Mouse (Mus musculus) megakaryocyte progenitor cell, adult 5-6 weeks (primary cell): ENCODE measurements around the gene Uggt2. TPM values are rescaled to one million over a fixed set of nuclear protein-coding genes. Genes with fewer than 3 reads are reported as not detected.

Experiments used
- ATAC-seq: replicated peaks from 2 replicates; pipeline ENCODE4 v1.8.0; 2016; ENCODE audit warnings: mild to moderate bottlenecking, moderate TSS enrichment, inconsistent platforms; ENCODE audit not compliant: poor library complexity
- total RNA-seq, 2 experiments: library from RNA; stranded (forward) in 1 of 2; stranded (reverse) in 1 of 2; fragments of 157-497, 149-512 nt in 1 of 2; fragments of 200-1000 nt in 1 of 2; gene quantifications; 2 replicates each; pipeline versions ENCODE4 v1.2.3 to v1.2.4; 2015 to 2017

Uggt2 gene
- total RNA-seq (2015), result 3.3 and 5.5 TPM in 2 replicates
- total RNA-seq (2017), result 1.5 and 5.8 TPM in 2 replicates

DNA sequence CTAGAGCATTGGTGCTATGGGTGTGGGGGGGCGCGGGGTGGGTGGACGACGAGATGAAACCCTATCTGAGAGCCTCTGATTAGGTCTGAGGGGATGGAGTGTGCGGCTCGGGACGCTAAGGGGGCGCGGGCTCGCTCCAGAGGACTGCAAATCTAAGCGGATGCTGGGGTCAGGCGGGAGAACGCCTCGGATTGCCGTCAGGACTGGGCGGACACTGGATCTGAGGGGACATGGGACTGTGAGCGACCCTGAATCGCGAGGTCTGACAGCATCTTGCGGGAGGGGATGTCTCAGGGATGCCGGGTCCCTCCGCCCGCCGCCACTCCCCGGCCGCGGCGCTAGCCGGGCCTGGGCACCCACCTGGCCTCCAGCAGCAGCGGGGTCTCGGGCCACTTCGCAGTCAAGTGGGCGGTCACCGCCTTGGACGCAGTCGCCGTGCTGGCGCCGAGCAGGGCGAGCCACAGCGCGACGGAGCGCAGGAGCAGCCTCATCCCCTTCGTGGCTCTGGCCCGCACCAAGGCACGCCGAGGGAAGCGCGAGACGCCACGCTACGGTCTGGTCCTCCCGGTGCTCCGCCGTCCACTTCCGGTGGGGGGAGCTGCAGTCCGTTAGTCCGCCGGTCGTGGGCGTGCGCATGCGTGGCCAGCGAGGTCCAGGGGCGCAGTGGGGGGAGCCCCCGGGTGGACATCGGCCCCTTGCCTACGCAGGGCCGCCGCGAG lies at the start of gene Uggt2:
Uggt2 (minus strand) TSS at position 580 of the 719 bp plus-strand sequence.
- ATAC-seq, result peak; percentile 69

DNA sequence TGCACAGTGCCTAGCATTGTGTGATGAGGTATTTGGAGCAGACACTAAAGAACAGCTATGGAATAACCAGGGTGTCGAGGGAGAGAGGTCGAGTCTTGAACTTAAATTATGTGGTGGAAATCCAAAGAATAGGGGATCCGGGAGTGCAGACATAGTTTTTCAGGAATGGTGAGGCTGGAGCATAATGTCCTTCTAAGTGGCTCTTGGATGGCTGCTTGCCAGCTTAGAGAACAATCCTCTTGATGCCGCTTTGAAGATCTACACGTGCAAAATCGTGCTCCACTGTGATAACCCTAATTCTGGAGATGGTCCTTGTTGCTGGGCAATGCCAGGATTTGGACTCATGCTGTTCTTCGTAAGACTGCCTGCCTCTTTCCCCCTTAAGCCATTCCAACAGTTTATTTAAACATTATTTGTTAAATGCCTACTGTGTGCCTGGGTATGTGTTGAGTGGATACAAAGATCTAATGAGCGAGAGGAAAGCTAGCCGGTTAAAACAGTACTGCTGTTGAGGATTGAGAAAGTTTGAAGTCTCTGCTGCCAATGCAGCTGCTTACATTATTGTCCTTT lies 40.2 kb upstream of the Uggt2 start:
- no peak for ATAC-seq

DNA sequence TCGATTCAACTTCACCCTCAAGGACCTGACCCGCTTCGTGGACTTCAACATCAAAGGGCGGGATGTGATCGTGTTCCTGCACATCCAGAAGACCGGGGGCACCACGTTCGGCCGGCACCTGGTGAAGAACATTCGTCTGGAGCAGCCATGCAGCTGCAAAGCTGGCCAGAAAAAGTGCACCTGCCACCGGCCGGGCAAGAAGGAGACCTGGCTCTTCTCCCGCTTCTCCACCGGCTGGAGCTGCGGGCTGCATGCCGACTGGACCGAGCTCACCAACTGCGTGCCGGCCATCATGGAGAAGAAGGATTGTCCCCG lies 39.5 kb upstream of the Uggt2 start:
- no peak for ATAC-seq

DNA sequence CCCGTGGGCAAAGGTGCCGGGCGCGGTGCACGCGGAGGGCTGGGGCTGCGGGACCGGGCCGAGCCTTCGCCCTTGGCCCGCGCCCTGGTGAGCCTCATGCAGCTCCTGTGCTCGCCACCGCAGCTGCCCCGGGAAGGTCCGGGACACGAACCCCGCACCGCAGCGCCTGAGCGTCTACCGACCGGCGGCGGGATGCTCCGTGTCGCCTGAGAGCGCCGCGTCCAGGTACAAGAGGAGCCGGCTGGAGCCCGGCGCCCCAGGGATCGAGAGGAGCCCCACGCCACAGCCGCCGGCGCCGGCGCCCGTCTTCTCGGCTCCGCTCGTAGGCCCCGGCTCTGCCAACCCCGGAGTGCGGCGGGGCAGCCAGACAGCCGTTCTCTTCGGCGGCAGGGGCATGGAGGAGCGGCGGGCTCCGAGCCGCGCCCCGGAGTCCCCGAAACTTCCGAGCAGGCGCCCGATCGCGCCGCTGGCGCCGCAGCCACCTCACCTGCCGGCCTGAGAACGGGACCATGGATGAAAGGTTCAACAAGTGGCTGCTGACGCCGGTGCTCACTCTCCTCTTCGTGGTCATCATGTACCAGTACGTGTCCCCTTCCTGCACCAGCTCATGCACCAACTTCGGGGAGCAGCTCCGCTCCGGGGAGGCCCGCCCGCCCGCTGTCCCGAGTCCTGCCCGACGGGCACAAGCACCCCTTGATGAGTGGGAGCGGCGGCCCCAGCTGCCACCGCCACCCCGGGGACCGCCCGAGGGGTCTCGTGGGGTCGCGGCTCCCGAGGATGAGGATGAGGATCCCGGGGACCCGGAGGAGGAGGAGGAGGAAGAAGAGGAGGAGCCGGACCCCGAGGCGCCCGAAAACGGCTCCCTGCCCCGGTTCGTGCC lies 38.9 kb upstream of the Uggt2 start, which contains the start of gene Hs6st3:
Hs6st3 (plus strand) TSS at position 436 of the 880 bp plus-strand sequence.
- ATAC-seq, result peak; percentile 7; the same call in 1 of the 2 replicates

DNA sequence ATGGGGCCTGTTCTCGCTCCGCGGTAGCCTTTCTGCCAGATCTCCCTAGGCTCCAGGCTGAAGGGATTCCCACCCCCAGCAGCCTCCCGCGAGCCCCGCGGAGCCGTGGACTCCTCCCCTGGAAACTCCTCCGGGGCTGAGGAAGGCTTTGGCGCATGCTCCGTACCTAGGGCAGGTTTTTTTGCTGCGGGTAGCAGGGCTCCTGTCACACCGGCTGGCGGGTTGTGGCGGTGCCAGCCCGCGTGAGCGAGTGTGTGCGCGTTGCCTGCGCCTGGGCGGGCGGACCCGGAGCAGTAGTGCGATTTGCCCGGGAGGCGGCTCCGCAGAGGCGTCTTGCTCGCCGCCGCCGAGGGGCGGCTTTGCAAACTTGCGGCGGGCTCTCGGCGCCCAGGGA lies 38.3 kb upstream of the Uggt2 start:
- ATAC-seq, result peak; percentile 74

DNA sequence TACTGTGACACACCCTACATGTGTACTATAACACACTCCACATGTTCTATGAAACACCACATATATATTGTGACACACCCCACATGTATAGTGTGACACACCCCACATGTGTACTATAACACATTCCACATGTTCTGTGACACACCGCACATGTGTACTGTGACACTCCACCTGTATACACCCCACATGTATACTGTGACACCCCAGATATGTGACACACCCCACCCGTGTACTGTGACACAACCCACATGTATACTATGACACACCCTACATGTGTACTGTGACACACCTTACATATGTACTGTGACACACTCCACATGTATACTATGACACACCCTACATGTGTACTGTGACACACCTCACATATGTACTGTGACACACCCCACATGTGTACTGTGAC lies 28.1 kb upstream of the Uggt2 start:
- ATAC-seq, result no peak

DNA sequence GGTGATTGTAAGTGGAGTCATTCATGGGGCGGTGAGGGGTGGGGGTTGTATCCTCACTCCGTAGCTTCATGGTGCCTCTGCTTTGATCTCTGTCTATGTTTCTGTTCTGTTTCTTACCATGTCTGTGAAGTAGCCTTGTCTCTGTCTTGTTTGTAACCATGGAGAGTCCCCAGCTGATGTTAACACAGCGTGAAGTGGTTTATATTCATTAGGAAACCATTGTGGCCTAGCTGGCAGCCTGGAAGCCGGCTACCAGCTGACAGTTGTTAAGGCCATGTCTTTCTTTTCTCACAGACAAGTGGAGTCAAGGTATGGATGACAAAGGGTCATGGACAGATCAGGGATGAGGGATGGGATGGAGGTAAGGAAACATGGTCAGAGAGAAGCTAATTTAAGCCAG lies 26.6 kb upstream of the Uggt2 start:
- no peak for ATAC-seq

DNA sequence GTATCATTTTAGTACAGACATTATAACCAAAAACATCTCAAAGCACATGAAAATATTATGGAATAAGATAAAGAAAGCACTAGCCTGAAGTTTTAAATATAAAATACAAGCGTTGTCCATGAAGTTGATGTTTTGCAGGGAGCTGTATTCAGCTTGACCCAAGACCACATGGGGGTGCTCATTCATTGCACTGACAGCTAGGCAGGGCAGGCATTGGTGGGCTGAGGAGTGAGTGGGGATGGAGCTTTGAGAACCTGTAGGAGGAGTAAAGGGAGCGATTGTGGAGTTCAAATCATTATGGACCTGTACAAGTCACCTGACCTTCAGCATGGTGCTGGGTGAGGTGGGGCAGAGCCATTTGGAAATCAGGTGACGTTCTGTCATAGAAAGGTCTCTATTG lies 24.8 kb upstream of the Uggt2 start:
- ATAC-seq, result peak; percentile 46

DNA sequence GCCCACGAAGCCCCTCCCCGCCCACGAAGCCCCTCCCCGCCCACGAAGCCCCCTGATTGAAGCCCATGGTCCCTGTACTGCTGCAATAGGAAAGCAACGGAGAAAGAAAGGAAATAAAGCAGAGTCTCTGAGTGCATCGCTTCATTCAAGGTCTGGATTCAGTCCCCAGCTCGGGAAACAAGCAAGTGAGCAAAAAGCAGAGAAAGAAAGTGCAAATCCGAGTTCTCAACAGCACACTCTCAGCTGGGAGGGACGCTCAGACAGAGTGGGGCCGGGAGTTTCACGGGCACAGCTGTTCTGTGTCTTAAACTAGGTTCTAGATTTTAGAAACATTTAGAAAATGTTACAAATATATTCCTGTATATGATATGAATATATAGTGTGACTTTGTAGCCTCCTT lies 24.4 kb upstream of the Uggt2 start:
- ATAC-seq, result no peak

DNA sequence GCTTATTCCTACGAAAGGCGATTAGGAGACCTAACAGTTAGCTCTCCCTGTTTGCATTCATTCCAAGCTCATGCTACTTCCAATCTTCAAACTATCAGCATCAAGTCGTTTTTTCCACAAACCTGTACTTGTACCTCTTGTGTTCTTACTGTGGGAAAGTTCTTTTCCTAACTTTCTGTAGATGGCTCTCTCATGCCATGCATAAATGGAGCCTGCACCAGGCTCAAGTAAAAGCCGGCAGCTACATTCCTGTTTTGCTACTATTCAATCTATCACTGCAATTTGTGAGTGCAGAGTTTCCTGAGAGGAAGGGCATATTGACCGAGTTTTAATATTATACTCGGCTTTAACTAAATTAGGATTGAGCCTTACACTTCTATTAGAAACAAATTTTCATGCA lies 13.3 kb upstream of the Uggt2 start:
- no peak for ATAC-seq

DNA sequence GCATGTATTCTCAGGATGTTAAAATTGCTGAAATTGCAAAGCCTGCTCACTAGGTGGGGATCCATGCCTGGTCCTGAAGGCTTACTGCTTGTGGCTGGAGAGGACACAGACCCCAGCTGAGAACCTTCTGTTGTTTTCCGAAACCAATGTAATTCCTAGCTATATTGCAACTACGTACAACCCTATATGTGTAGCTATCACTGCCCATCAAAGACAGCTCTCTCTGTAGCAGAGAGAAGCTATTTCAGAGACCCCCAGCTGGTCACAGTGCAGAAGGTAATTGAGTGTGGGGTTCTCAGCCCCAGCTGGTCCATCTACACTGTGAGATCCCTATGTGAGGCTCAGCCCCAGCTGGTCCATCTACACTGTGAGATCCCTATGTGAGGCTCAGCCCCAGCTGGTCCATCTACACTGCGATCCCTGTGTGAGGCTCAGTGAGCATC lies 10.6 kb upstream of the Uggt2 start:
- ATAC-seq, result no peak

DNA sequence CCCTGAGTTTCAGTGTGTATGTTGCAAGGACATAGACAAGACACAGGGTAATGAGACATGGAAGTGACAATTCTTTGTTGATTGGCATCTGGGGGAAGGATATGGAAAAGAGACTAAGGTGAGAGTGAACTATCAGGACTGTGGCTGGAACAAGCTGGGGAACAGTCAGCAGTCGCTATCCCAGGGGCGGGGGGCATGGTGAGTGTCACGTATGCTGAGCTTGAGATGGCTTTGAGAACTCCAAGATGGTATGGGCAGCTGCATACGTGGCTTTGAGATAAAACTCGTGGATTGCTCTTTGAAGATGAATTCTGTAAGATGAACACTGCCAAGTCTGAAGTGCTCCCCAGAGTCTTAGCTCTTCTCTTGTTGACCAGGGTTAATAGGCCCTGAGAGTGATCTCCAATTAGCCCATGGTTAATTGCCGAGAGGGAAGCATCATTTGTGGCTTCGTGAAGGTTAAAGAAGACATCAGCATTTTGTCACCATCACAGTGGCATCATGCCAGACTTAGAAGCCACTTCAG lies 9.6 kb upstream of the Uggt2 start:
- no peak for ATAC-seq

DNA sequence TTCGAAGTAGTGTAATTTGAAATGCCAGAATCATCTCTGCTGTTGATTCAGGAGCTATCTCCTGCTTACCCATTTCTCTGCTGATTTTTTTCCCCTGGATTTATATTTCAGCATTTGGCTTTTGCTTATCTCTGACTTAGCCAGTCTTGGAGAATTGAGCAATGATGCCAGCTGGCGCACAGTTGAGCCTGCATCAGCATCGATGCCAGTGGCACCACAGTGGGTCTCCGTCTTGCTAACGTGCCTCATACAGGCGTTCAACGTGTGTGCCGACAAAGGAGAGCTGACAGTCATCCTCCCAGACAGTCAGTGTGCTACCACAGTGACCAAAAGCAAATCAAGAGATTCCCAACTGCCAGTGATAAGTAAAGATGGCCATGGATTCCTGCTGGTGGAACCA lies 8.4 kb upstream of the Uggt2 start:
- no peak for ATAC-seq

DNA sequence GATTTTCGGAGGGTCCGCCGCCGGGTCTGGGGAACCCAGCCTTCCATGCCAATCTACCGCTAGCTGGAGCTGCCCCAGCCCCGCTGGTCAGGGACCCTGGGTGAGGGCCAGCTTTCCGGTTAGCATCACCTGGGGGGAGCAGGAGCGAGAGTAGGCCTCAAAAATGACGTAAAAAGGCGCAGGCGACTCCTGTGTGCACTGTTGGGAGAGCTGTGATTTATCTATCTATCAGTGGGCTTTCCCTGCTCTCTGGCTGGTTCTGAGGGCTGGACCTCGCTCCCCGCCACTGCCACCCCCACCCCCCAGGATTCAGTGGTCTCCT lies 301 bp upstream of the Uggt2 start:
- no peak for ATAC-seq

DNA sequence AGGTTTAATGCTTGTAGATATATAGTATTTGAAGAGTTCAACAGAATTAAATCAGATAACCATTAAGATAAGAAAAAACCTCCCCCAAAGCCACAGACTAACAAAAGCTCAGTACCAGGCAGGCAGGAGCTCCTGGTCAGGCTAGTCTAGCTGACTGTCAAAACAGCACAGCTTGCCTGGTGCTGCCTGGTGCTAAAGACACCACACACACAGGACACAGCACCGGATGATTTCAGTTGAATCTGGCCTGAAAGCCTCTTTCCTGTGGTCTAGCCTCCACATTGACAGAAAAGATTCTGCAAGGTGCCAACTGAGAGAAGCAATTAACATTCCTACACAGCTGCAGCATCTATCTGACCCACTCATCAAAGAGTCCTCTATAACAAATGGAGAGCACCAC lies 37.4 kb downstream of the Uggt2 start:
- ATAC-seq, result no peak

DNA sequence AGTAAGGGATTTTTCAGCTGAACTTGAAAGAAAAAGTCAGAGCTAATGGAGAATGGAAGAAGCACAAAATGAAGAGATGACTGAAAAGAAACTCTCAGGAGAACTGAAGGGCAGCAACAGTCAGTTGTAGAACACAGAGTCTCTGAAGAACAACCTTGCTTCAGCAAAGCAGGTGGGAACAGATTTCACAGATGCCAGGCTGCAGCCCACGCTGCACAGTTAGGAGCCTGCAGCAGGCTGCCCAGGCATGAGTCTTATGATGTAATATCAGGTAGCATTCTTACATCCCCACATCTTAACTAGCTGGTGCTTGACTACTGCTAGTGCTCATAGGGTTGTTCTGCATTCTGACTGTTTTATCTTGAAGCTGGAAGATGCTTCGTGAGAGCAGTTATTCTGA lies 38.5 kb downstream of the Uggt2 start:
- no peak for ATAC-seq

DNA sequence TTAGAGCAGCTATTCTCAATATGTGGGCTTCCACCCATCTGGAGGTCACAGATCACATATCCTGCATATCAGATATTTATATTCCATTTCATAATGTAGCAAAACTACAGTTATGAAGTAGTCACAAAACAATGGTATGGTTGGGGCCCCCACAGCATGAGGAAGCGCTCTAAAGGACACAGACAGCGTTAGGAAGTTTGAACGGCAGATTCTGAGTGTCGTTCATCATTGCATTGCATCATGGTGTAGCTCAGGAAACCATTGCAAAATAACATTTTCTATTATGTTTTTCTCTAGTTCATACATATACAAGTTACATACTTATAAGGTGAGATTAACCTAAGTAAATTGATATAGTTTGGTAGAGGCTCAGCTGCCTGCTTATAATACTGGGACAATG lies 42.2 kb downstream of the Uggt2 start:
- peak; percentile 82 for ATAC-seq

DNA sequence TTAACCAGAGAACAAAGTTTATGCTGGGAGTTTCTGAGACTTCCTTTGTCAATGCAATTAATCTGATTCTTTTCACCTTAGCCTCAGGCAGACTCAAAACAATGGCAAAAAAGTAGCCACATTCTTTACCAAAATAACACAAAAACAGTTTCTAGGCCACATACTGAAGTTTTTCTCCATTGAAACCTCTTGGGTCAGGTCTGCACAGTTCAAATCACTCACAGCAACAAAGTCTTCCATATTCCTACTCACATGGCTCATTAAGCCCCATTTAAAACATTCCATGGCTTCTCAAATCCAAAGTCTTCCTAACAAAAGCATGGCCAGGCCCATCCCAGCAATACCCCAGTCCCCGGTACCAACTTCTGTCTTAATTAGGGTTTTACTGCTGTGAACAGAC lies 46.3 kb downstream of the Uggt2 start:
- ATAC-seq, result no peak

DNA sequence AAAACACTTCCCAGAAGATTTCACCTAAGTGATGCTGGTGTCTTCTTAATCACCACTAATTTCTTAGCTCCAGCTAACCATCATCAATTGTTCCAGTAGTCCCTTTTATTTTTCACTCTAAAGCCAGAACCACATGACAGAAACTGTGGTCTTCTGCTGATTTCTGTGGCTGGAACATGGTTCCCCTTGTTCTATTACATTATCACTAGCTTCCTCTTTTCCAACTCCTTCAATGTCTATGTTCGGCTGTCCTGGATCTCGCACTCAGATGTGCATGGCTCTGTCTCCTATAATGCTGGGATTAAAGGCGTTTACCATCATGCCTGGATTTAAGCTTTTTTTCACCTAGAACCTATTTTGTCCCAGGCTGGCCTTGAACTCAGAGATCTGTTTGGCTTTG lies 46.9 kb downstream of the Uggt2 start:
- ATAC-seq, result peak; percentile 86

DNA sequence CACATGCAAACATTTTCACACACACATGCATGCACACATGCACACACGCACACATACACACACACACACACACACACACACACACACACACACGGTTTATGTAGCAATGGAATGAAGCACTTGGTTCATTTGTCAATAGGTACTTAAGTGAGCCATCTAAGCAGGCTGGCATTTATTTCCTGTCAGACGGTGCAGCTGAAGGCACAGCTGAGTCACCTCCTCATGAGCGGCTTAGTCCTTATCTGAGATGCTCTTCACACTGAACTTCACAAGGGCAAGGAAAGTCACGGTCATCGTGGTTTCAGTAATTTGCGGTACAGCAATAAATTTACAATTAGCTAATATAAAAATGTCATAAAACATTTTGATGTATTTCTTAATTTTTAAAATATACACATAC lies 55.5 kb downstream of the Uggt2 start:
- peak; percentile 66 for ATAC-seq

DNA sequence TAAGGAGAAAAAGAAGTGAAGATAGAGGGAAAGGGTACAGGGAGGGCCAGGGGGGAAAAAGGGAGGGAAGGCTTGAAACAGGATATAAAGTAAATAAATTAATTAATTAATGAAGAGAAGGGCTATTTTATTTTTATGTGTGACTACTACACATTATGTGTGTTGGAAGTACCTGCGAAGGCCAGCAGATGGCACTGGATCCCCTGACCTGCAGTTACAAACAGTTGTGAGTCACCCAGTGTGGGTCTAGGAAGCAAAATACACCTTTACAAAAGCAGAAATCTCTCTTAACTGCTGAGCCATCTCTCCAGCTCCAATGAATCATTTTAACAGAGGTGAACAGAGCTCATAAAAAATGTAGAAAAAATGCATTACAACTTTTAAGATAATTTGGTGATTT lies 59.0 kb downstream of the Uggt2 start:
- ATAC-seq, result peak; percentile 91

DNA sequence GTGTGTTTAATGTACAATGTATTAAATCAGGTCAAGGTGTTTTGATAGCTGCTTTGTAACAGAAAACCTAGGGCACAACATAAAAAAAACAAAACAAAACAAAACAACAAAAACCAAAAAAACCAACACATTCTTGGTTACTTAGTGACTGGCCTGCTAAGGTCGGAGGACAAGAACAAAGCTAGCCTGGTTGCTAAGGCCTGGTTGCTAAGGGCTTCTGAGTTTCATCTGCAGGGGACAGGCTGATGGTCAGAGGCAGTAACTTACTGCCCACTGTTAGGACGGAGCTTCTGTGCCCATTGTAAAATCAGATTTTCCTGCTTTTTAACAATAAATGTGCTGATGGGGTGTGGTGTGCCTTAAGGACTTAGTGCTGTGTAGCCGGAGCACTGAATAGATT lies 61.5 kb downstream of the Uggt2 start:
- ATAC-seq, result no peak
